ENCODE assay signal across 8 mouse cellular contexts in genomic region chr7:64872743-64873241, GRCm38 (mm10). TPM values are rescaled to one million over a fixed set of nuclear protein-coding genes. Genes with fewer than 3 reads are reported as not detected.
DNase-seq lines count a peak whose midpoint lies in the region; ATAC-seq lines count a peak whose summit lies in the region.

TSS of gene Nsmce3 (minus strand) at chr7:64872997.

- 0 out of 2 replicates have a peak, but pooled peaks cover 3% of the 10 kb centered on the region for H3K4me1 ChIP-seq in hindbrain, embryonic 11.5 days (replicated peaks; ENCODE audit: control insufficient read depth, insufficient read depth, low read length)

- no peaks in the 10 kb centered on the region for H3K9me3 ChIP-seq in hindbrain, embryonic 11.5 days (ENCODE audit: control insufficient read depth, low read length)

- no peaks in the 10 kb centered on the region for H3K27me3 ChIP-seq in hindbrain, embryonic 11.5 days (ENCODE audit: control insufficient read depth, insufficient read depth, low read length)

- H3K36me3 ChIP-seq in hindbrain, embryonic 11.5 days (ENCODE audit: control insufficient read depth, insufficient read depth, low read length), result no peaks in the 10 kb centered on the region

- H3K9ac ChIP-seq in hindbrain, embryonic 11.5 days (ENCODE audit: low read depth, low read length), result peak within 1 kb of the TSS; percentile 94

- peak within 1 kb of the TSS; percentile 89 for H3K27ac ChIP-seq in hindbrain, embryonic 11.5 days (ENCODE audit: low read depth, low read length)

- peak within 1 kb of the TSS; percentile 90 for H3K4me3 ChIP-seq in hindbrain, embryonic 11.5 days (ENCODE audit: low read depth, low read length)

- under 1% methylated on average over 54 of the region's 57 CpGs for WGBS in hindbrain, embryonic 11.5 days

- peak; percentile 98 for DNase-seq in Muller cell, postnatal 12 days (ENCODE audit: inconsistent ontology term)
- DNase-seq in cerebellum, adult 9-11 months, result peak; percentile 96
- DNase-seq in frontal cortex, adult 2 months (ENCODE audit: extremely low spot score in 1 of 2, low spot score in 1 of 2), result peak; percentile 91 to 98
- peak; percentile 99 for DNase-seq in hindbrain, embryonic 11.5 days (ENCODE audit: low spot score)
- peak; percentile 97 to 99 for DNase-seq in layer of hippocampus, postnatal 10 days (ENCODE audit: low spot score in 2 of 2)
- peak; percentile 97 for DNase-seq in lung, postnatal 10 days
- peak; percentile 97 for DNase-seq in ovary, postnatal 36 days (ENCODE audit: low spot score)
- peak; percentile 97 for DNase-seq in thymus, postnatal 25 days

- H3K4me2 ChIP-seq in hindbrain, embryonic 11.5 days (replicated peaks; ENCODE audit: low read depth, low read length), result peak within 1 kb of the TSS; percentile 81

- ATAC-seq in hindbrain, embryonic 11.5 days (ENCODE audit: low FRiP score), result peak; percentile 95

RNA-seq across cellular contexts. Expression of gene Nsmce3, which starts in this region (rescaled TPM):
- polyA plus RNA-seq in frontal cortex, adult 2 months (2012; rRNA removed), result 7.0 and 7.5 TPM in 2 replicates
- 12.3 and 12.8 TPM in 2 replicates for polyA plus RNA-seq in hindbrain, embryonic 11.5 days (2014; fragmentation: Nextera tagmentation; extraction: Ambion mirVana)
- total RNA-seq in layer of hippocampus, postnatal 10 days (2021), result 10 to 100 TPM; 19.0 to 19.6 TPM

Comparison
In these comparisons a context has a peak if more than half of its experiments do, and no peak if none do; other contexts are left out.
1. Peak in every context shown above with its lines: DNase-seq, ATAC-seq, H3K4me3 ChIP-seq and H3K27ac ChIP-seq.